Mouse (Mus musculus): Measurements from ENCODE around the gene Srgap2.

Gene Srgap2

GRCm38 (mm10) chr1:131463953-131464627, 63.1 kb downstream of the Srgap2 start:
- DNase-seq = no peak

GRCm38 (mm10) chr1:131462541-131463067, 64.5 kb downstream of the Srgap2 start:
- DNase-seq = no peak

- DNase-seq = no peak
These were observed 66.1 kb downstream of the Srgap2 start for GRCm38 (mm10) chr1:131460914-131461530.

- no peak for DNase-seq
These were observed 71.7 kb downstream of the Srgap2 start for GRCm38 (mm10) chr1:131455355-131455890.

- DNase-seq = no peak
These were observed 72.8 kb downstream of the Srgap2 start for GRCm38 (mm10) chr1:131454386-131454785.

- no peak for DNase-seq
These were observed 73.8 kb downstream of the Srgap2 start for GRCm38 (mm10) chr1:131453335-131453734.

- DNase-seq = peak in 1 of 2 experiments; percentile 25
These were observed 78.8 kb downstream of the Srgap2 start for GRCm38 (mm10) chr1:131448373-131448772.

- DNase-seq = no peak
These were observed 79.8 kb downstream of the Srgap2 start for GRCm38 (mm10) chr1:131447333-131447732.

GRCm38 (mm10) chr1:131446577-131446976, 80.6 kb downstream of the Srgap2 start:
- DNase-seq = no peak

GRCm38 (mm10) chr1:131438556-131438955, 88.6 kb downstream of the Srgap2 start:
- DNase-seq = peak; percentile 29 to 32

- no peak for DNase-seq
These were observed 89.2 kb downstream of the Srgap2 start for GRCm38 (mm10) chr1:131437975-131438374.

GRCm38 (mm10) chr1:131436609-131437008, 90.5 kb downstream of the Srgap2 start:
- no peak for DNase-seq

GRCm38 (mm10) chr1:131431456-131432246, 95.5 kb downstream of the Srgap2 start:
- DNase-seq = peak; percentile 43 to 63

- DNase-seq = peak; percentile 40 to 77
These were observed 99.9 kb downstream of the Srgap2 start for GRCm38 (mm10) chr1:131427140-131427821.

- DNase-seq = peak; percentile 50 to 72
These were observed 104.1 kb downstream of the Srgap2 start for GRCm38 (mm10) chr1:131423061-131423460.

GRCm38 (mm10) chr1:131421113-131421512, 106.0 kb downstream of the Srgap2 start:
- DNase-seq = no peak

- DNase-seq = no peak
These were observed 106.5 kb downstream of the Srgap2 start for GRCm38 (mm10) chr1:131420660-131421059.

GRCm38 (mm10) chr1:131419307-131419706, 107.8 kb downstream of the Srgap2 start:
- peak in 1 of 2 experiments; percentile 22 for DNase-seq

GRCm38 (mm10) chr1:131417821-131418660, 109.1 kb downstream of the Srgap2 start:
- no peak for DNase-seq

- no peak for DNase-seq
These were observed 109.9 kb downstream of the Srgap2 start for GRCm38 (mm10) chr1:131417059-131417750.

- DNase-seq = no peak
These were observed 123.6 kb downstream of the Srgap2 start for GRCm38 (mm10) chr1:131403567-131403966.
